Mouse (Mus musculus): Measurements from ENCODE around the gene Mmaa.

Mmaa gene

DNA sequence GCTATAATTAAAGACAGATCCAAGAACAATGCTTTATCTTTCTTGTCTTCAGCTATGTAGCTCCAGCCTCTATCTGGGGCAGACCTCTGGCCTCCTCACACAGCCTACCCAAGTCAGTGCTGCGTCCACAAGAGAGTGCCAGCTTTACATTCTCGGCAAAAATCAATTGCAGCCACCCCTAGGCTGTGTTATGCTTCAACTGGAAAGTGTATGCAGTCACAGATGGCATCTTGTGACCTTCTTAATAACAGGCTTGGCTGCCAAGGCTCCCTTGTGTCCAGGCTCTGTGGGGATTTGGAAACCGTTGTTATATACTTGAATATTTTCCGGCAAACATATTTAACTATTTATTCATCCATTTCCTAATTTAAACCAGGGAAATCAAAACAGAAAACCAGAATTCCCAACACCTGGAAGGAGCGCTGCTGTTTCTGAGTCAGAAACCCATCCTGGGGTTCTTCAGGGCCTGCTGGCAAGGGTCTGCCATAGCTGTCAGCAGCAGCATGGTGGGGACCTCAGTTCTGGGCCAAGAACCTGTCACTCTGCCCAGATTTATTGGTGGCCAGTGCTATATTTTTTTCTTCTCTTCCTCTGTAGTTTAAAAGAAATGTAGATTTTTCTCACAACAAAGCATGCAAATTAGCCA is 72.5 kb downstream of the Mmaa start:
- no peak for DNase-seq (ENCODE audit: low spot score)

Measured in left cerebral cortex, adult 11 months (tissue).